Mouse (Mus musculus): ENCODE data around the gene Gucd1. TPM values are rescaled to one million over a fixed set of nuclear protein-coding genes. Genes with fewer than 3 reads are reported as not detected.

The Gucd1 gene
- total RNA-seq, 2 experiments from 2014 or later, result 41.8 to 44.2 TPM

DNA sequence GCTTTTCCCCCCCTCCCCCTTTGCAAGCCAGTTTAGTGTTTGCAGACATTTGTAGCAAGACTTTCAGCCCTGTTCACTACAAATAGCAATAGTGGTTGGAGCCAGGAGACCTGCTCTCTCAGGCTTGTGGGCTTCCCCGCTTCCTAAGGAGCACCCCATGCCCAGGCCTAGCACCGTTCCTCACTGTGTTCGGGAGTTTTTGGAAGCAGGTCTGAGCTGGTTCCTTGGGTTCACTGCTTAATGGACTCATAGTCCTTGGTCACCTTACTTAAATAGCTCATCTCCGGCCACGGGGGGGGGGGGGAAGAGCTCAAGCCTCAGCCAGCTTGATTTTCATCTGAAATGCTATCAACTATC is 213.7 kb downstream of the Gucd1 start:
- no peak for DNase-seq
- intact Hi-C loops (cut with DNase I), result no loop called here

DNA sequence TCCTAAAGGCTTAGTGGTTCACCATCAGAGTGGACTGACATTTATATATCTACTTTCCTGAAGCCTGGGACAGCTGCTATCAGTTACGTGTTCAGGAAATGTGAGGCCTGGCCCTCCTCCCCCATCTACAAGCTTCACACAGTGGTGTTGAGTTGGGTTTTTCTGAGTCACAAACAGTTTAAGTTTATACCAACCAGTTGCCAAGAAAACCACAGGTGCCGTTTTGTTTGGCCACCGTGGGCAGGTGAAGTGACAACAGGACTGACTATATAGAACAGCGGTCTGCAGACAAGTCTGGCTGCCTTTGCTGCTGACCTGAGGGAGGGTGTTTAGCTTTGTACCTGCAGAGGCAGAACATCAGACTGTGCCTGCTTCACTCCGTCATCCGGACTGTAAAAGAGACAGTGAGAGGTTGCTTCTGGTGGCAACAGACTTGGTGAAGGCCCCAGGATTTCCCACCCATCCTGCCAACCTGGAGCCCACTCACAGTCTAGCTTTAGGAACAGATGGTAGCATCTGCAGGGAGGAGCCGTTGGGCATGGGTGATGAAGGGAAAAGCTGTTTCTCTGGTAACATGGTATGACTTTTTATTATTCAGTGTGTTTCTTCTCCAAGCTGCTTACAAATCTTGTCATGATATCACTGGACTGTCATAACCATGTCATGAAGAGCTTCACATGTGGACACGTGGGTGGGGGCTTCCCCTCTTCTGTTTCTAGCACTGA is 214.3 kb downstream of the Gucd1 start:
- intact Hi-C loops (cut with DNase I), result no loop called here
- DNase-seq, result no peak

DNA sequence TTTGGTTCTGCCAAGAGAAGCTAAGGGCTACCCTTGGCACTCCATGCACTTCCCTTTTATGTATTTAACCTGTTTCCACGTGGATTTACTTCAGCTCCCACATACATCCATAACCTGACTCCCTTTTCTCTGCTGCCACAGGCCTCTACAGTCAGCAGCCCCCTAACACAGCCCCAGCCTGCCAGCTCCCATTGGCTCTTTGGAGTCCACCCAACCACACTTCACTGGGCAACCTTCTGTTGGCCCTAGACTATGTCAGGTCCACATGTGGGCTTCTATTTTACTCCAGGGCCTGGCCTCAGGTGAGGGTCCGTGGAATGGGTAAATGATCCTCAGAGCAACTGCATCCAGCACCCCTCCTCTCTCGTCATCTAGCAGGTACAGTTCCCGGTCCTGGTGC is 215.2 kb downstream of the Gucd1 start:
- intact Hi-C loops (cut with DNase I), result no loop called here

DNA sequence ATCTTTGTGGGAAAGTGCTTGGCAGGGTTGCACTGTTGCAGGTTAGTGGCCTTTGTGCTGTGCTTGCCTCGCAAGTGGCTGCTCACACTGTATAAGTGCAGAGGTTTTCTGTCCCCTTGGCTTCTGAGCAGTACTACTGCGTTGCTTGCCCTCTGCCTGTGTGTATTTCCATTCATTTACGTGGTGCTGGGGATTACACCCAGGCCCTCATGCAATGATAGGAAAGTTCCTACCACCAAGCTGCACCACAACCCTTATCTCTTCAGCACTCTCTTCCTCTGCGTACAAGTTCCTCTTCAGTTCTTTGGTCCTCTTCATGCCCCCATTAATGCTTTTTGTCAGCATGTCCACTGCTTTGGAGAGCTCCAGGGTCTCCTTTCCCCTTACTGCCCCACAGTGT is 215.8 kb downstream of the Gucd1 start:
- no peak for DNase-seq
- intact Hi-C loops (cut with DNase I), result no loop called here

More for the DNA sequence above, 215.2 kb downstream of the Gucd1 start:
- DNase-seq, result no peak

DNA sequence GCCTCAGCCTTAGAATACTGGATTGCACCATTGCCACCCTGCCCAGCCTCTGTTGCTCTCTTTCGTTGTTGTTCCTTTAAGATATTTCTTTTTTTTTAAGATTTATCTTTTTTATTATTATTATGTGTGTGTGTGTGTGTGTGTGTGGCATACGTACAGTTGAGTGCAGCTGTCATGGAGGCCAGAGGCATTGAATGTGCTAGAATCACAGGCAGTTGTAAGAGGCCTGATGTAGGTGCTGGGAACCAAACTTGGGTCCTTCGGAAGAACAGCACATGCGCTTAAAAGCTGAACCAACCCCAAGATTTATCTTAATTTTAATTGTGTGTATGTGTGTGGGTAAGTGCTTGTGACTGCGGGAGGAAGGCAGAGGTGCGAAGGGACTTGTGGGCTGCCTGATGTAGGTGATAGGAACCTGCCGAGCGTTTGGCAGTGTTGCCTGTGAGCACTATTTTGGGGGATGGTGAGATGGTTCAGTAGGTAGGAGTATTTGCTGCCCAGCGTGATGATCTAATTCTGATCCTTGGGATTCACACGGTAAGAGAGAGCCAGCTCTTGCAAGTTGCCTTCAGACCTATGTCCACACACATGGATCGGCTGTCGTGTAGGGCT is 216.5 kb downstream of the Gucd1 start:
- DNase-seq, result no peak
- intact Hi-C loops (cut with DNase I), result no loop called here

Other genes starting within 250 kb of the Gucd1 start
- gene Adora2a, start 201.1 kb downstream of the Gucd1 start, total RNA-seq (2021), result 10 to 100 TPM in 1 of 2 experiments, 1 to 10 TPM in 1; 9.2 to 16.7 TPM
- gene Upb1, start 116.9 kb downstream of the Gucd1 start, total RNA-seq (2021), result 1 to 10 TPM in 1 of 2 experiments, under 1 TPM in 1; 0.65 to 1.3 TPM
- 10 to 100 TPM; 65.7 to 69.5 TPM for gene Snrpd3, start 421 bp downstream of the Gucd1 start, total RNA-seq (2021)
- gene Lrrc75b, start 42.4 kb upstream of the Gucd1 start, total RNA-seq (2021), result 1 to 10 TPM; 1.1 to 1.5 TPM
- not detected for gene Ggt1, start 43.6 kb upstream of the Gucd1 start, total RNA-seq (2021)
- 1 to 10 TPM; 5.4 to 9.0 TPM for gene Ggt5, start 71.4 kb upstream of the Gucd1 start, total RNA-seq (2021)
- 1 to 10 TPM; 1.4 to 1.8 TPM for gene Susd2, start 126.0 kb upstream of the Gucd1 start, total RNA-seq (2021)
- 10 to 100 TPM; 23.4 to 26.2 TPM for gene Cabin1, start 246.4 kb upstream of the Gucd1 start, total RNA-seq (2021)

All from heart, postnatal 36 days (tissue).